Mouse (Mus musculus) skeletal muscle tissue, adult 2 months (tissue): ENCODE measurements around the gene Ntan1.
"Not testable (repeated sequence)": the region's sequence is repeated elsewhere in the genome, so short reads cannot be mapped to it uniquely, and the experiment has no call there.

Source experiments
- DNase-seq: peaks from one replicate; pipeline ENCODE4 v3.0.0-alpha.2; 2012; ENCODE audit warnings: low read depth, low spot score

Gene Ntan1

GRCm38 (mm10) chr16:13818560-13819393 is at the start of gene Ntan1:
Gene Ntan1 (plus strand): TSS chr16:13818845.
- DNase-seq = peak; percentile 97

GRCm38 (mm10) chr16:13771603-13772002 is 47.0 kb upstream of the Ntan1 start:
- DNase-seq = not testable (repeated sequence)

GRCm38 (mm10) chr16:13772051-13772450 is 46.6 kb upstream of the Ntan1 start:
- not testable (repeated sequence) for DNase-seq

GRCm38 (mm10) chr16:13774011-13774410 is 44.6 kb upstream of the Ntan1 start:
- DNase-seq = not testable (repeated sequence)

DNA sequence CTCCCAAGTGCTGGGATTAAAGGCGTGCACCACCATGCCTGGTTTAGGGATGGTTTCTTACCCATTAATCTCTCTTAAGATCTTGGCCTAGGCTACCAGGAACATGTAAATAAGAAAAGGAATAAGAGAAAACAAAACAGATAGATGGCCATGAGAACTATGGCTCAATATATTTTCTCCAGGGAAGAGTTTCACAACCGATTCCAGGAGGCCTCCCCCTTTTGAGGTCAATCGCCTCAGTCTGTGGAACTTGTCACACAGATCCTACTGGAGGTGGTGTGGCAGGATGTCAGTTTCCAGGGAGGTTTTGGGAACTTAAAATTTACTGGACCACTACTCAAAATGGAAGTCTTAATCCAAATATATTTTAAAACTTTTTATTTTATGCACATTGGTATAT is 44.0 kb upstream of the Ntan1 start:
- not testable (repeated sequence) for DNase-seq

DNA sequence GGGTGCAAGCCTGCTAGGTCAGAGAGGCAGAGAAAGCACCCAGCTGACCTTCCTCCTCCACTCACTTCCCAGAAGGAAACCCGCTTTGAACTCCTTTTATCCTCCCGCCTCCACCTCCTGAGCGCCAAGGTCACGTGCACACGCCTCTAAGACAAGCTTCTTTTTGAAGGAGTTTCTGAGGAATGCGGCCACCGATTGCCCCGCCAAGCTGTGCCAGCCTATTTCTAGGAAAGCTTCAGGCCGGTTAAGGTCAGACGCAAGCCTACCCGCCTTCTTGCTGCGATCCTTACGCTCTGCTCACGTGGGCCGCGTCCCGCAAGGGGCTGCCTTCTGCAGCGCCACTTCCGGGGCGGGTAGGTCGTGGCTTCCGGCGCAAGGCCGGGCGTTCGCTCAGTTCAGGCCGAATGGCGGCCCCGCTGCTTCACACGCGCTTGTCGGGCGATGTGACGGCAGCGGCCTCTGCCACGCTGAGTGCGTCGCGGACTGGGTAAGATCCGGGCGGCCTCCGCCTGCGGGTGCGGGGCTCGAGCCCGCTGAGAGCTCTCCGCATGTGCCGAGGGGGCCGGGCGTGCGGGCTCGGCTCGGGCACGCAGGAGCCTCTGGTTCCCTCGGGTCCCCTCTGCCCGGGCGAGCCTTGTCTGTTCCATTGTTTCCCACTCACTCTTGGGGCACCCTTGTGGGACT is 38.1 kb upstream of the Ntan1 start, which contains the start of gene Rrn3:
Rrn3 (plus strand) TSS at position 356 of the 684 bp plus-strand sequence.
- peak; percentile 89 for DNase-seq

DNA sequence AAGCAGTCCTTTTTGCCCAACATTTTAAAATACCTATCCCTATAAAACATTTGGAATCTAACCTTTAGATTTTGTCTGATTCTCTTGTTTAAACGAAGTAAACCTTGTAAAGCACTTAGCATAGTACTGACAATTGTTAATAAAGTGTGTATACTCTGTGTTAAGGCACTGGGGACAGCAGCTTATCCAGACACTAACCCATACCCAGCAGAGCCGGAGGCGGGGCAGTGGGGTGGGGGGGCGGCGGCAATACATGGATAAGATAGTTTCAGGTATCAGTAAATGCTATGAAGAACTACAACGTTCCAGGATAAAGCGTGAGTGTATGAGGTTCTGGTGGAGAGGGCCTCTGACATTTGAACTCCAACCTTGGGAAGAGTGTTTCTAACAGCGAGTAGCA is 37.4 kb upstream of the Ntan1 start:
- DNase-seq = no peak

- DNase-seq = no peak
Measured at GRCm38 (mm10) chr16:13785932-13786331, 32.7 kb upstream of the Ntan1 start.

DNA sequence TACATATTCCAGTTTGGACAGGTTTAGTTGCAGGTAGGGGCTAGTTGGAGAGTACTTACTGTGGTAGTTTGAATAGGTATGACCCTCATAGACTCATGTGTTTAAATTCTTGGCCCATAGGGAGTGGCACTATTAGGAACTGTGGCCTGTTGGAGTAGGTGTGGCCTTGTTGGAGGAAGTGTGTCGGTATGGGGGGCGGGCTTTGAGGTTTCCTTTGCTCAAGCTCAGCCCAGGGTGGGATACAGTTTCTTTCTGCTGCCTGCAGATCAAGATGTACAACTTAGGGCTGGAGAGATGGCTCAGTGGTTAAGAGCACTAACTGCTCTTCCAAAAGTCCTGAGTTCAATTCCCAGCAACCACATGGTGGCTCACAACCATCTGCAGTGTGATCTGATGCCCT is 25.2 kb upstream of the Ntan1 start:
- not testable (repeated sequence) for DNase-seq

GRCm38 (mm10) chr16:13796746-13797175 is 21.9 kb upstream of the Ntan1 start:
- DNase-seq = no peak

GRCm38 (mm10) chr16:13801231-13801630 is 17.4 kb upstream of the Ntan1 start:
- DNase-seq = no peak

DNA sequence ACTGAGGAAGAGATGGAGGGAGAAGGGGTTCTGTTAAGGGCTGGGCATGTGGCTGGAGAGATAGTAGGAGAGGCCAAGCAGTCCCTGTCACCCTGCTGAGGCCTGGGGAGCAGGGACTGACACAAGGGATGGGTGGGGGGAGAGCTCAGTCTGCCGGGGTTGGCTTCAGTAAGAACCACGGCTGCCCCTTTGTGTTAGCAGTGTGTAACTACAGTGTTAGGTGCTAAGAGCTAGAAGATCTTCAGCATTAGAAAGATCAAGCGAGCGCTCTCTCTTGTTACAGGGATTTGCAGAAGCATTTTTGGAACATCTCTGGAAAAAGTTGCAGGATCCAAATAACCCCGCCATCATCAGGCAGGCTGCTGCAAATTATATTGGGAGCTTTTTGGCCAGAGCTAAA is 14.0 kb upstream of the Ntan1 start:
- no peak for DNase-seq

- no peak for DNase-seq
Measured at GRCm38 (mm10) chr16:13807616-13808015, 11.0 kb upstream of the Ntan1 start.

DNA sequence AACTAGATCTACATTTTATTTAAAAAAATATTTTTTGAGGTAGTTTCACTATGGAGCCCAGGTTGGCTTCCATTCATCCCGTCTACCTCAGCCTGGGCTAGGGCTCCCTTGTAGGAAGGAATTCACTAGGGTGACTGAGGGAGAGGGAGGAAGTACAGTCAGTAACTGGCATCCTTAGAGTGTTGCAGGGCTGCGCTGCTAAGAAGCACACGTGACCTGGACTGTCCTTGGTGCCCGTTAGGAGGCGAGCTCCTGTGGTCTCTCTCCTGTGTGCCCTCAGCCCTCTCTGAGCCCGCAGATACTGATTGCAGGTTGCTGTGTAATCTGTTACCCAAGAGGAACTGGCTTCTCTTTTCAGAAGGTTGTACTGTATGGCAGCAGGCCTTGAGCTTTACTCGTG is 10.2 kb upstream of the Ntan1 start:
- DNase-seq = no peak

DNA sequence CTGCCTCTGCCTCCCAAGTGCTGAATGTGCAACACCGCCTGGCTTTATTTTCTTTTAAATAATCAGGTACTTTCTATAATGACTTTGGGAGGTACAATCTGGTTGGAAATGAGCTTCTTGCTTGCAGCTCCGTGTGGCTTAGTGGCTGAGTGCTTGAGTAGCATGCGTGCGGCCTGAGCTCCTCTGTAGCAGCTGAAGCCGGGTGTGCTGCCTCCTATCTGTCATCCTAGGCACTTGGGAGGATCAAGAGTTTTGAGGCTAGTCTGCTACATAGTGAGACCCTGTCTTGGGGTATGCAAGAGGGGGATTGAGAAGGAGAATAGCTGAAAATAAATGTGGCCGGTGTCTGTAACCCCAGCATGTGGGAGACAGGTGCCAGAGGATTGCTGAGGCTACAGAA is 6.5 kb upstream of the Ntan1 start:
- DNase-seq = no peak

DNA sequence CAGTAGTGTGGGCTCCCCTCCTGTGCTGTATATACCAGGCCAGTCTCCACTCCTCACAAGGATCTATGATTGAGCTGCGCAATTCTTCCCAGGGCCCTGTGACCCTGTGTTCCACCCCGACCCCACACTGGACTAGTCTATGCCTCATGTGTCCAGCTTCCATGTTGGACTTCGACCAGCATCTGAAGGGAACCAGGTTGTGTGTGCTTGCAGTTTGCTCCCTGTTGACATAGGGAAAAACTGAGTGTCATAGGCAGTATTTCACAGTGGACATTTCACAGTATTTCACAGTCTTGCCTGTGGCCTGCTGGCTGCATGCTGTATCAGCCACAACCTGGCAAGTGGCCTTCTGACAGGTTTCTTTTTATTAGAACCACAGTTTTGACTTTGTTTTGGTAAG is 5.4 kb upstream of the Ntan1 start:
- DNase-seq = no peak

GRCm38 (mm10) chr16:13819394-13819743 is 724 bp downstream of the Ntan1 start:
- no peak for DNase-seq

- DNase-seq = no peak
Measured at GRCm38 (mm10) chr16:13819806-13820500, 1.3 kb downstream of the Ntan1 start.

GRCm38 (mm10) chr16:13820771-13821170 is 2.1 kb downstream of the Ntan1 start:
- no peak for DNase-seq

DNA sequence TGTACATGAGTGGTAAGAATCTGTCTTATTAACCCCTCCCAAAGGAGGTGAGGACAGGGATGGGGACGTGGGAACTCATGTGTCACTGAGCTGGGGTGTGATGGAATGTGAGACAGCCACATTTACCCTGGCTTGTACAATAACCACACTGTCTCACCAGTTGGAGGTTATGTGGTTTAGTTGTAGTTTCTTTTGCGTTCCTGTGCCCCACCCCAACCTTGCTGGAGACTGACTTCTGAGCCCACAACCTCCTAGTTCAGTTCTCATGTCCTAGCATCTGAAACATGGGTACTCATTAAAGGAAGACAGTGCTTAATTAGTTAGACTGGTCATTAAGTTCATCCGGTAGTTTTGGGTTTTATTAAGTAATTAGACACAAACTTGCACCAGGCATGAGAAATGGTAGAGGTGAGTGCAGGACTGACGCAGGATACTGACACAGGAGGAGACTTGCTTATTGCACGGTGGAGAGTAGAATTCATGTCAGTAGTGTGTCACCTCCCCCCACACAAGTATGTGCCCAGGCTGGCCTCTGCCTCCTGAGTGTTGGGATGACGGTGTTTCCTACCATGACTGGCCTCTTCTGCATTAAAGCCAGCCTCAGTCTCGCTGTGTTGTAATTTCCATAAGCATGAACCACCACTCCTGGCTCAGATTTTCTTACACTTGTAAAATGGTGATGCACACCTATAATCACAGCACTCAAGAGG is 7.3 kb downstream of the Ntan1 start:
- DNase-seq = no peak

DNA sequence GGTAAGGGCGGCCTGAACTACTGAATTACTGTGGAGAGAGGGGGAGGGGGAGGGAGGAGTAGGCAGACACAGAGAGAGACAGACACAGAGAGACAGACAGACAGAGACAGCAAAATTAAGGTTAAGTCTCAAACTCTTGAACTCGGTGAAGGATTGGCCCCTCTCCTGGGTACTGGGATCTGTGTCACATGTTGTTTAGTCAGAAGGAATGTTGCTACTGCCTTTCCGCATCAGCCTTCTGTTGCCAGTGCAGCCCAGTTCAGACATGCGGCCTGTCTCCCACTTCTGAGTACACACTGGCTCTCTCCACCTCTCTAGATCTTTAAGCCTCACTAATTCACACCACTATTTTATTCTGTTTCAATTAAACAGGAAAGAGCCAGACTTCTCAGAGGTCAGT is 7.9 kb downstream of the Ntan1 start:
- no peak for DNase-seq

DNA sequence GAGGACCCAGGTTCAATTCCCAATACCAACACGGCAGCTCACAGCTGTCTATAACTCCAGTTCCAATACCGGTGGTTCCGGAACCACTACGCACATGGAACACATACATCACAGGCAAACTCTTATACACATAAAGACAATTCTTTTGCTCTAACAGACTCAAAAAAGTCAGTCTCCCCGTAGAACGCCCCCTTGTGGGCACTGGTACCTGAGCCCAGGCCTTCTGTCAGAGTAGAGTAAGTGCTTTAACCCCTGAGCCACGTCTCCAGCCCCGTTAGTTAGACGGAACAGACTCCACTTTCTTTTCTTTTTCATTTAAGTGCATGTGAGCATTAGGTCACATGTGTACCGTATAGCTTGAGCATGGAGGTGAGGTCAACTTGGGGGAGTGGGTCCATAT is 11.8 kb downstream of the Ntan1 start:
- no peak for DNase-seq
